Mouse (Mus musculus) intestine, postnatal 0 days (tissue): ENCODE data around the gene Carmil1. TPM values are rescaled to one million over a fixed set of nuclear protein-coding genes. Genes with fewer than 3 reads are reported as not detected.
A peak's percentile ranks its signal among the peaks of the same experiment; 100 is the strongest.

ENCODE experiments used
- ATAC-seq: fragments of 200-750 bp; cut with Nextera tagmentation; 2 replicates; pipeline ENCODE4 v1.8.0; 2017; ENCODE audit warnings: mild to moderate bottlenecking, moderate TSS enrichment, moderate library complexity
- H3K27ac ChIP-seq: fragments of 300-500 bp; sonication (generic); 2 replicates; pipeline ENCODE4 v1.5.1; 2014; ENCODE audit warnings: mild to moderate bottlenecking, low read depth, low read length, moderate library complexity
- H3K27me3 ChIP-seq: fragments of 300-500 bp; sonication (generic); replicated peaks from 2 replicates; pipeline ENCODE4 v1.6.1; 2014; ENCODE audit warnings: low read length, mixed read lengths; ENCODE audit not compliant: control insufficient read depth, insufficient read depth
- H3K36me3 ChIP-seq: fragments of 300-500 bp; sonication (generic); 2 replicates; pipeline ENCODE4 v1.6.1; 2014; ENCODE audit warnings: mild to moderate bottlenecking, moderate library complexity; ENCODE audit not compliant: control insufficient read depth, insufficient read depth
- H3K4me1 ChIP-seq: fragments of 300-500 bp; sonication (generic); replicated peaks from 2 replicates; pipeline ENCODE4 v1.6.1; 2014; ENCODE audit warnings: antibody characterized with exemption, low read length, mixed read lengths; ENCODE audit not compliant: control insufficient read depth, insufficient read depth
- H3K4me2 ChIP-seq: fragments of 300-500 bp; sonication (generic); replicated peaks from 2 replicates; pipeline ENCODE4 v1.6.1; 2014; ENCODE audit warnings: low read depth, mild to moderate bottlenecking, moderate library complexity
- H3K4me3 ChIP-seq: fragments of 300-500 bp; sonication (generic); 2 replicates; pipeline ENCODE4 v1.5.1; 2014; ENCODE audit warnings: low read depth, low read length
- H3K9ac ChIP-seq: fragments of 300-500 bp; sonication (generic); 2 replicates; pipeline ENCODE4 v1.6.1; 2014; ENCODE audit warnings: mild to moderate bottlenecking, low read depth, low read length
- H3K9me3 ChIP-seq: fragments of 300-500 bp; sonication (generic); 2 replicates; pipeline ENCODE4 v1.6.1; 2016; ENCODE audit warnings: mixed run types; ENCODE audit not compliant: control insufficient read depth
- CTCF ChIP-seq: sonication (generic); IDR thresholded peaks from 2 replicates; pipeline ENCODE4 v1.5.1; 2016; ENCODE audit warnings: low read depth, mild to moderate bottlenecking, control low read depth, antibody characterized with exemption, moderate library complexity
- WGBS: fragments of 180-500 bp; shearing (Covaris S2); extraction: QIAGEN DNeasy Blood & Tissue Kit; methylation state at CpG from one replicate; pipeline ENCODE4 v1.1.7; 2014; 5-methylcytosine and 5-hydroxymethylcytosine counted together
- polyA plus RNA-seq: library from polyadenylated mRNA; unstranded; fragments of >200 nt; fragmentation: Nextera tagmentation; extraction: Ambion mirVana; gene quantifications from 2 replicates; pipeline ENCODE4 v1.2.1, GENCODE M21; 2015

The Carmil1 gene
- polyA plus RNA-seq, 1 experiment from 2014 or later, result 25.6 TPM

DNA sequence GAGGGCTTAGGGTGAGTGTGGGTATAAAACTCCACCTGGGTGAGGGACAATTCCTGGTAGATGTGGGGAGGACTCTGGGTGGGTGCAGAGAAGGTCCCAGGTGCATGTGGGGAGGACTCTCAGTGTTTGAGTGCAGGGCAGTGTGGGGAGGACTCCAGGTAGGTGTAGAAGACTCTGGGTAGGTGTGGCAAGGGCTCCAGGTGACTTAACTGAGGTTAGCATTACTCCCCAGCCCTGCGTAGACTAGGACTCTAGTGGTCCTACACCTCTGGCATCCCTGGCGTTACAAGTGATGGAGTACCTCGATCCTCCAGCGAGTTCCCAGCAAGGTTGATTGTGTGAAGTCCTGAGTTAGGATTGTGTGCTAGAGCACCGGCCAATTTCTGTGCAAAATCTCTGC lies 143.8 kb downstream of the Carmil1 start:
- no peaks in the 10 kb centered on the region for H3K9me3 ChIP-seq
- no peaks in the 10 kb centered on the region for H3K27me3 ChIP-seq
- ATAC-seq, result no peak
- H3K4me3 ChIP-seq, result no peak overlapping the region
- no peaks in the 10 kb centered on the region for H3K4me1 ChIP-seq
- WGBS, result 91% methylated on average over 5 of the region's 5 CpGs
- no peak overlapping the region for H3K4me2 ChIP-seq
- TF ChIP-seq CTCF, result no peak
- H3K36me3 ChIP-seq, result no peaks in the 10 kb centered on the region; the same call in 1 of the 2 replicates
- no peak overlapping the region for H3K9ac ChIP-seq
- H3K27ac ChIP-seq, result no peak overlapping the region

DNA sequence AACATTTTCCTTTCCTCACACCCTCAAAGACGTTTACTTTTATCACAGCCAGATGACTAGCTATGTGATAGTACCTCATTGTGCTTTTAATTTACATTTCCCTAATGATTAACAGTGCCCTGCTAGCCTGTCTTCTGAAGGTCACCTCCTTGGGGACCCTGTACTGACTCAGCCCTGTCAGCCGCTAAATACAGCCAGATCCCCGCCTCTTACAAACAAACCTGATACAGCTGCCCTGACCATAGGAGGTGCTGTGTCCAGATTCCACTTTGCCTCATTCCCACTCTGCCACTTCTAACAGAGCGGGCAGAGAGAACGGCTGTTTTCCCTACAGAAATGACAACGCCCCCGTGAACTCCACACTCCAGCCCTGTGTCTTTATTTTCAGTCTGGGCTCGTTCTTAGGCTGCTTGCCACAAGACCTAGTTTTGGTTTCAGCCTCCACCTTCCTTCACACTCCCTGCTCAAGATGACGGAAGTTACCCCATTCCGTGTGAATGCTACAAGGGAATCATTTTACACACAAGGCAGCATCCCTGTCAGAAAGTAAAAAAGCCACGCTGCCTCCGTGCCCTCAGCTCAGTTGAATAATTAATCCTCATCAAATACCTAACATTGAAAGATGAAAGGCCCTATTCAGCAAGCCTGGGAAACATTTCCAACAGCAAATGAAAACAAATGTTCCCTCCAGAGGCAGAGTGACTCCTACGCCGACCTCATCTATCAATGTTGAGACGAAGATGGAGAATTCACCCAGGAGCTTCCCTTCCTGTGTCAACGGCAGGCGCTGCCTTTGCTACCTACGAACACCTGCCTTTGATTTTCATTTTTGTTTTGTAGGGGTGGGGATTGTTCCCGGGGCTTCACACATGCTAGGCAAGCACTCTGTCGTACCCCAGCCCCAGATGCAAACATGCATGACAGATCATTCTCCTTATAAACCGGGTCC lies 145.0 kb downstream of the Carmil1 start:
- Histone ChIP-seq H3K9me3 (no peaks in the 10 kb centered on the region), H3K4me3 (no peak overlapping the region), H3K36me3 (no peaks in the 10 kb centered on the region; the same call in 1 of the 2 replicates), H3K9ac (no peak overlapping the region; the same call in 1 of the 2 replicates), H3K27me3 (no peaks in the 10 kb centered on the region), H3K4me2 (no peak overlapping the region), H3K27ac (no peak overlapping the region), H3K4me1 (no peaks in the 10 kb centered on the region)
- peak; percentile 77 for ATAC-seq
- TF ChIP-seq CTCF, result peak; percentile 50
- 35% methylated on average over 21 of the region's 21 CpGs for WGBS

DNA sequence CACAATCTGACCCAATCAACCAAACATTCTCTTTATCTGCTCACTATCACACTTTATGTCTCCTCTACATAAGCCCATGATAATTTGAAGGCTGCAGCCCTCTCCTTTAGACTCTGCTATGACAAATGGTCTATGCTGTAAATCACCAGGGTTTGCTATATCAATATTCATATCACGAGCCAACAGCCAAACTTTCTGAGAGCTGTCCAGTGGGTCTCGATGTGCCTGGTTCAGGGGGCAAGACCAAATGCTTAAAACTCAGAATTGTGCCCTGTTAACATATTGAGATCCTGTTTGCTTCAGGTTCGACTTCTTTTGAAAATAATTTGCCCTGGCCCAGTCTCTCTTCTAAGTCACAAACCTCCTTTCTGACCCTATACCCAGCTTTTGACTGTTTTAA lies 147.7 kb downstream of the Carmil1 start:
- no peak overlapping the region for H3K9ac ChIP-seq
- no peaks in the 10 kb centered on the region; the same call in 1 of the 2 replicates for H3K36me3 ChIP-seq
- H3K4me1 ChIP-seq, result no peaks in the 10 kb centered on the region
- H3K4me2 ChIP-seq, result no peak overlapping the region
- H3K27ac ChIP-seq, result no peak overlapping the region
- ATAC-seq, result no peak
- no peak for TF ChIP-seq CTCF
- no peaks in the 10 kb centered on the region for H3K27me3 ChIP-seq
- WGBS, result 89% methylated on average over 3 of the region's 3 CpGs
- H3K4me3 ChIP-seq, result no peak overlapping the region
- no peaks in the 10 kb centered on the region for H3K9me3 ChIP-seq

DNA sequence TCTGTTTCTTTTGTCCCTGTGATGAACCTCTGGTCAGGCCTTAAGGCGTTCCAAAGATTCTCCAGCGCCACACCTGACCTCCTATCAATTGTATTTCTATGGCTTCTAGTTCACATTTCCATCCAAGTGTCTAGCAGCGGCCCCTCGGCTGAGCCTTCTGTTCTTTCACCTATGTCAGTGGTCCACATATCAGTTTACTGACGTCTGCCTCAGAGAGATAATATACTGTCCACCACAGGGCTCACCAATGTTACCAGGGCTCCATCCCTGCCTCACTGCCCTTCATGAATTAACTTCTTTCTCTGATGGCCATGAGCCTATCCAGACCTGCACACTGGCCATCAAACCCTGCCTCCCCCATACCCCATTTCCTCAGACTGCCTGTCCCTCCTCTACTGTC lies 149.3 kb downstream of the Carmil1 start:
- 88% methylated on average over 5 of the region's 5 CpGs for WGBS
- no peak overlapping the region for H3K27ac ChIP-seq

DNA sequence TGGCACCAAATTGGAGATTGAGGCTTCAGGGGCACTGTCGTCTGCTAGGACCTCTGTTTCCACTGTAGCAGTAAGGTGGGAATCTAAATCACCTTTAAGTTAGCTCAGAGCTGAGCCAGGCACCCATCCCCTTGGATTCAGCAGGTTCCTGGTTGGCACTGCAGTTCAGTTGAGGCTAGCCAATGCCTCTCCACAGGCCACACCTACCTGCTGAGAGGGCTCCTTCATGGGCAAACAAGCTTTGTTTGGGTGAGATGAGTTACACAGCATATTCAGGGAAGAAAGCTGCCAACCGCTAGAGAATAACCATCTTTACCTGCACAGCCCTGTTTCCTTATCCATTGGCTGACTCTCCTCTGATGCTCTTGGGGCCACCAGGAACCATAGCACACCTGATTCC lies 149.9 kb downstream of the Carmil1 start:
- Histone ChIP-seq H3K27me3 (no peaks in the 10 kb centered on the region), H3K4me1 (no peaks in the 10 kb centered on the region), H3K27ac (no peak overlapping the region), H3K4me3 (no peak overlapping the region), H3K4me2 (no peak overlapping the region), H3K9me3 (no peaks in the 10 kb centered on the region), H3K36me3 (0 out of 2 replicates have a peak, but pooled peaks cover 2% of the 10 kb centered on the region), H3K9ac (no peak overlapping the region)
- WGBS, result 81% methylated on average over 2 of the region's 2 CpGs
- ATAC-seq, result no peak
- TF ChIP-seq CTCF, result no peak

More for the DNA sequence above, 149.3 kb downstream of the Carmil1 start:
- no peak for TF ChIP-seq CTCF
- Histone ChIP-seq H3K4me1 (no peaks in the 10 kb centered on the region), H3K36me3 (no peaks in the 10 kb centered on the region), H3K9ac (no peak overlapping the region), H3K9me3 (no peaks in the 10 kb centered on the region), H3K4me3 (no peak overlapping the region), H3K4me2 (no peak overlapping the region), H3K27me3 (no peaks in the 10 kb centered on the region)
- ATAC-seq, result no peak

DNA sequence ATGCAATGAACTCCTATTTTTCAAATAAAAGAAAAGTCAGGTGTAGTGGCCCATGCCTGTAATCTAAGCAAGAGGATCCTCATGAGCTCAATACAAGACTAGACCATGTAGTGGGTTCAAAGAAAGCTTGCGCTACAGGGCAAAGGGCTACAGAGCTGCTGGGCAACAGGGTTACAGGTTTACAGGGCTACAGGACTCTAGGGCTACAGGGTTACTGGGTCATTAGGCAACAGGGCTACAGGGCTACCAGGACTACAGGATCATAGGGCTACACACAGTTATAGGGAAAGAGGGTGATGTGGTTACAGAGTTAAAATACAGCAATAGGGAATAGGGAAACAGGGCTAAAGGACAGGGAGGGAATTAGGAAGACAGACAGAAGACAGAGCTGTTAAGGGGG lies 151.9 kb downstream of the Carmil1 start:
- Histone ChIP-seq H3K4me1 (no peaks in the 10 kb centered on the region), H3K36me3 (0 out of 2 replicates have a peak, but pooled peaks cover 3% of the 10 kb centered on the region), H3K9me3 (no peaks in the 10 kb centered on the region), H3K27me3 (no peaks in the 10 kb centered on the region), H3K4me3 (no peak overlapping the region), H3K9ac (no peak overlapping the region), H3K4me2 (no peak overlapping the region), H3K27ac (no peak overlapping the region)
- ATAC-seq, result no peak
- TF ChIP-seq CTCF, result no peak
- 100% methylated on average over 1 of the region's 1 CpGs for WGBS
